Mouse (Mus musculus) left cerebral cortex, adult 18-20 months (tissue): ENCODE results near the gene Snrnp200. TPM values are rescaled to one million over a fixed set of nuclear protein-coding genes. Genes with fewer than 3 reads are reported as not detected.
"Not testable (repeated sequence)": the region's sequence is repeated elsewhere in the genome, so short reads cannot be mapped to it uniquely, and the experiment has no call there.

Experiments used
- DNase-seq, 2 experiments: peaks; one replicate each; pipeline ENCODE4 v3.0.0; 2021 to 2022; ENCODE audit warnings: low spot score in 2 of 2, mixed read lengths in 1 of 2
- long read RNA-seq, 2 experiments: library from polyadenylated mRNA; stranded (forward); transcript quantifications; one replicate each; pipeline ENCODE4 v2.0.0; 2021
- total RNA-seq, 2 experiments: library from RNA; stranded (reverse); gene quantifications; 2 replicates each; pipeline ENCODE4 v1.2.3; 2021

Snrnp200 gene
- 10 to 100 TPM; 88.7 to 89.3 TPM for total RNA-seq
- long read RNA-seq, experiment 1, full-length matches to known transcripts: 20 of 46 reads
- long read RNA-seq, experiment 1, partial matches to known transcripts: 15 of 46 reads
- long read RNA-seq, experiment 1, other reads (novel, unspliced or antisense): 11 of 46 reads
- long read RNA-seq, experiment 2, full-length matches to known transcripts: 10 of 30 reads
- long read RNA-seq, experiment 2, partial matches to known transcripts: 19 of 30 reads
- long read RNA-seq, experiment 2, other reads (novel, unspliced or antisense): 1 of 30 reads

- DNase-seq: peak; percentile 91 to 95
Observed at GRCm38 (mm10) chr2:127207547-127208451, at the start of gene Snrnp200, which contains the start of gene 1810024B03Rik. Snrnp200 (plus strand) TSS chr2:127208386. 1810024B03Rik (minus strand) TSS chr2:127208280.

- DNase-seq: no peak
Observed at GRCm38 (mm10) chr2:127165675-127166074, 42.5 kb upstream of the Snrnp200 start.

DNA sequence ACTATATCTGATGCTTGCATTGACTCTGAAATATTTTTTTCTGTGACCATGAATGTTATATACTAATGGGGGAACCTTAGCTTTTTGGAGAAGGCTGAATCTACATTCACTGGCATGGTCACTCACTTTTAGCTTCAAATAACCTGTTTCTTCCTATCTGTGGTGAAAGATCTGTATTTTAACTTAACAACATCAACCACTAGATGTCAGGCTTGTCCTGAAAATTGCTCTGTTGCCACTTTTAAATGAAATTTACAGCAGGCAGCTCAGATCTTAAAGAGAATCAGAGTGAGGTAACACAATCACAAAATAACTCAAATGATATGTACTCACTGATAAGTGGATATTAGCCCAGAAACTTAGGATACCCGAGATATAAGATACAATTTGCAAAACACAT lies 41.9 kb upstream of the Snrnp200 start:
- DNase-seq: not testable (repeated sequence)

GRCm38 (mm10) chr2:127182598-127183381 lies 25.4 kb upstream of the Snrnp200 start:
- DNase-seq: peak; percentile 71 to 83

DNA sequence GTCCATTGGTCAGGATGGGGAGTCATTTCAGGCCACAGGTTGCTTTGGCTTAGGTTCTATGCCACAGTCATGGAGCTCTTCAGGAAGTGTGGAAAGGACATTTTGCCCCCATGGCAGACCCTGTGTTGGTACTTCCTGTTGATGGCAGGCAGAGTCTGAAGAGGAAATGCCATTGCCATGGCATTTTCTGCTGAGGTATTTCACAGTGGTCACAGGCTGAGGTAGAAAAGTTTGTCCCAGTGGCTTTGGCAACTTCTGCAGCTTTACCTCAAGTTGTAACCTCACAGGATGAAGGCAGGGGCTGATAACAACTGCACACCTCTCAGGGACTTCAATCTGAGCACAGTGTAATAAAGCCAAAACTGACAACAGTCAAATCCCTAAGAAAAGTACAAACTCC lies 18.6 kb upstream of the Snrnp200 start:
- DNase-seq: no peak

DNA sequence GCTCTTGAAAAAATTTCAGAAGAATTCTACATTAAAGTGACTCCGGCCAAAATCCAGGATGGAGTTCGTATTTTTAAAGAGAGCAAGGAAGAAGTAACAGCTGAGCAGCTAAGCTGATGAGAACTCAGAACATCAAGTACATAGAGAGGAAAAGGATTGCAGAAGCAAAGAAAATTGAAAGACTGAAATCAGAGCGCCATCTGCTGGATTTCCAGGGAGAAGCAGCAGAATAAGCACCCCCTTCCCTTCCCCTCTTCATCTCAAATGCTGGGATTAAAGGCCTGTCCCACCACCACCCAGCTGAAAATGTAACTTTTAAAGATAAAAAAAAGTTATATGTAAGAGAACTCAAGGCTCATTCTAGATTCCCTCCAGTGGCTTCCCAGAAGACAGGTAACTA lies 3.3 kb upstream of the Snrnp200 start:
- peak; percentile 58 to 65 for DNase-seq

- not testable (repeated sequence) for DNase-seq
Observed at GRCm38 (mm10) chr2:127205936-127206335, 2.2 kb upstream of the Snrnp200 start.

- DNase-seq: no peak
Observed at GRCm38 (mm10) chr2:127206916-127207315, 1.3 kb upstream of the Snrnp200 start.

- DNase-seq: no peak
Observed at GRCm38 (mm10) chr2:127208452-127208769, 225 bp downstream of the Snrnp200 start.

DNA sequence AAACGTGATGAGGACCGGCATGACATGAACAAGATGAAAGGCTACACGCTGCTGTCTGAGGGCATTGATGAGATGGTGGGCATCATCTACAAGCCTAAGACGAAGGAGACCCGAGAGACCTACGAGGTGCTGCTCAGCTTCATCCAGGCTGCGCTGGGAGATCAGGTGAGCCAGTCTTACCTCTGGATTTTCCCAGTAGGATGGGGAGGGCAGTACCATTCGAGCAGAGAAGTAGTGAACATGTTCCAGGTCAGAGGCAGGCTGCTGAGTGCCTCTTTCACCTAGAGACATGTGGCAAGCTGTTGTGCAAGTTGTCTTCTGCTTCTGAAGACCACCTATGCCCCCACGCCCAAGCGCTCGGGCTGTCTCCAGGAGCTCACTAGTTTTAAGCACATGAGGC lies 2.5 kb downstream of the Snrnp200 start:
- no peak for DNase-seq

- DNase-seq: no peak
Observed at GRCm38 (mm10) chr2:127217746-127218145, 9.6 kb downstream of the Snrnp200 start.

DNA sequence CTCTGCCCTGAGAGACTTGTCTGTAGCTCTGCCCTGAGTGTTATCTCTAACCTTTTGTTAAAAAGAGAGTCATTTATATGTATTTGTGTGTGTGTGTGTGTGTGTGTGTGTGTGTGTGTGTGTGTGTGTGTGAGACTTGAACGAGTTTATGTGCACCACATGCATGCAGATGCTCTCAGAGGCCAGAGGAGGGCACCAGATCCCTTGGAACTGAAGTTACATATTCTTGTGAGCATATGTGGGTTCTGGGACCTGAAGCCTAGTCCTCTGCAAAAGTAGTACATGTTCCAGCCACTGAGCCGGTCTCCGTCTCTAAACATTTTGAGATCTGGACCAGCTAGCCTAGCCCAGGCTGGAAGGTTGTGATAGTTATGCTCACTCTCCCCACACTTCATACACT lies 17.1 kb downstream of the Snrnp200 start:
- no peak for DNase-seq

- no peak for DNase-seq
Observed at GRCm38 (mm10) chr2:127237897-127238610, 29.9 kb downstream of the Snrnp200 start.

- DNase-seq: no peak
Observed at GRCm38 (mm10) chr2:127240065-127240464, 31.9 kb downstream of the Snrnp200 start.

DNA sequence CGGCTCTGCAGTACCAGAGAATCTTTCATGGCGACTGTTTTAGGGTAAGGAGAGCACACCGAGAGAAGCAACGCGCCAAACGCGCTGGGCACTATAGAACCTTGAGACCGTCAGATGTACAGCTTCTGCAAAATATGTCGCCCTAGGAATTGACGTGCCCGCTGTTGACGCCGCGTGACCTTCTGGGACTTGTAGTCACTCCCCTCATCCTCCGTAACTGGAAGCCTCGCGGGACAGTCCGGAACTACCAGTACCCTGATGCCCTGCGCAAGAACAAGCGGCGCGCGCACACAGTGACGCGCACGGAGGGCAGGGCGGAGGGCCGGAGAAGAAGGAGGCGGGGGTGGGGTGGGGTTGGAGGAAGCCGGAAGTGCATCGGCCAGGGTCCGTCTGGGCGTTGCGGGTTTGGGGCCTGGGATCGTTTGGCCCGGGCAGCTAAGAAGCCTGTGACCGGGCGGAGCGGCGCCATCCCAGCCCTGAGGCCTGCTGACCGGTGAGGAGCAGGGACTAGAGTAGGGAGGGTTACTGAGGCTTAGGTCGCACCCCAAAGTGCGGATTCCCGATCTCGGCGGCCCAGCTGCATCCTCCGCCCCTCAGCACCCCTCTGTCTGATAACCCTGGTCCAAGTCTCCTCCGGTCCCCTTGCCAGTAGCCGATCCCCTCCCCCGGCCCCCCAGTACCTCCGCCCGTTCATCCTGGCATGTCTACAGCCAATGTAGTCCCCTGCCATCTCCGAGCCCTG lies 39.6 kb downstream of the Snrnp200 start, which contains the start of the genes Ciao1 and Tmem127:
Gene Ciao1 (minus strand): TSS at position 225 of the 742 bp plus-strand sequence.
Gene Tmem127 (plus strand): TSS at position 317 of the 742 bp plus-strand sequence.
- peak; percentile 98 to 99 for DNase-seq

DNA sequence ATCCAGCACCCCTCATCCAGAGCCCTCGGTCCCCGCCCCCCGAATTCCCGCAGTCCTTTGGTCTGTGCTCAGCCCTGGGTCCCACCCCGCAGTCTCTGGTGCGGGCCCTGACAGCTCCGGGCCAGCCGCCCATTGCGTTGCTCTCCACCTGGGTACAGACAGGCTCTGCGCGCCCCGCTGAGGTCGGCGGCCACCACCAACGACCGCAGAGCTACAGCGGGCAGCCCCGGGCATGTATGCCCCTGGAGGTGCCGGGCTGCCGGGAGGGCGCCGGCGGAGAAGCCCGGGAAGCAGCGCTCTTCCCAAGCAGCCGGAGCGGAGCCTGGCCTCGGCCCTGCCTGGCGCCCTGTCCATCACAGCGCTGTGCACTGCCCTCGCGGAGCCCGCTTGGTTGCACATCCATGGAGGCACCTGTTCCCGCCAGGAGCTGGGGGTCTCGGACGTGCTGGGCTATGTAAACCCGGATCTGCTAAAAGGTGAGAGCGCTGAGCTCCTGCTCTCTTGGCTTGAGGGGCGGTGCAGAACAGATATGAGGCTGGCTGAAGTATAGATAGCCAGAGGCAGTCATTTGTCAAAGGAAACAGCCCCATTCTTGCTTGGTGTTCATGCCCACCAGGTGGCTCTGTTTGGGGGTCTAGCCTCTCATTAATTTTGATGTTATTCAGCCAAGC lies 40.3 kb downstream of the Snrnp200 start:
- peak; percentile 26 to 37 for DNase-seq

GRCm38 (mm10) chr2:127250291-127251008 lies 42.3 kb downstream of the Snrnp200 start:
- no peak for DNase-seq

GRCm38 (mm10) chr2:127251457-127251856 lies 43.3 kb downstream of the Snrnp200 start:
- no peak for DNase-seq
